Mouse (Mus musculus) embryonic fibroblast, embryonic 13.5 days (primary cell): ENCODE results near the gene Agap1.

Experiments
- CTCF ChIP-seq: IDR thresholded peaks from 2 replicates; pipeline ENCODE4 v1.5.1; 2011; ENCODE audit warnings: mild to moderate bottlenecking, control low read depth, low read length, moderate library complexity, borderline replicate concordance; ENCODE audit not compliant: insufficient read depth
- POLR2A ChIP-seq: IDR thresholded peaks from 2 replicates; pipeline ENCODE4 v1.6.1; 2011; ENCODE audit warnings: low read depth, mild to moderate bottlenecking, control low read depth, low read length, moderate library complexity

- no peak for TF ChIP-seq CTCF
- no peak for TF ChIP-seq POLR2A
Measured at GRCm38 (mm10) chr1:89770298-89770697, 315.7 kb downstream of the Agap1 start.
